Mouse (Mus musculus) adrenal gland, postnatal 36 days (tissue): Measurements from ENCODE around the gene Rictor. TPM values are rescaled to one million over a fixed set of nuclear protein-coding genes. Genes with fewer than 3 reads are reported as not detected.
"Not testable (repeated sequence)": the region's sequence is repeated elsewhere in the genome, so short reads cannot be mapped to it uniquely, and the experiment has no call there.

Experiments used
- DNase-seq, 2 experiments: peaks; one replicate each; pipeline ENCODE4 v3.0.0; 2021; ENCODE audit warnings: mixed read lengths in 1 of 2
- total RNA-seq, 2 experiments: library from RNA; stranded (reverse); gene quantifications; 2 replicates each; pipeline ENCODE4 v1.2.3; 2021

The Rictor gene
- total RNA-seq, 2 experiments from 2014 or later, result 25.6 to 25.7 TPM

GRCm38 (mm10) chr15:6733076-6733475, 24.9 kb downstream of the Rictor start:
- DNase-seq, result peak; percentile 11

- no peak for DNase-seq
Observed at GRCm38 (mm10) chr15:6739180-6739579, 31.0 kb downstream of the Rictor start.

GRCm38 (mm10) chr15:6742337-6743025, 34.3 kb downstream of the Rictor start:
- peak; percentile 58 to 65 for DNase-seq

- DNase-seq, result no peak
Observed at GRCm38 (mm10) chr15:6743723-6744122, 35.5 kb downstream of the Rictor start.

- not testable (repeated sequence) for DNase-seq
Observed at GRCm38 (mm10) chr15:6746301-6746983, 38.3 kb downstream of the Rictor start.

DNA sequence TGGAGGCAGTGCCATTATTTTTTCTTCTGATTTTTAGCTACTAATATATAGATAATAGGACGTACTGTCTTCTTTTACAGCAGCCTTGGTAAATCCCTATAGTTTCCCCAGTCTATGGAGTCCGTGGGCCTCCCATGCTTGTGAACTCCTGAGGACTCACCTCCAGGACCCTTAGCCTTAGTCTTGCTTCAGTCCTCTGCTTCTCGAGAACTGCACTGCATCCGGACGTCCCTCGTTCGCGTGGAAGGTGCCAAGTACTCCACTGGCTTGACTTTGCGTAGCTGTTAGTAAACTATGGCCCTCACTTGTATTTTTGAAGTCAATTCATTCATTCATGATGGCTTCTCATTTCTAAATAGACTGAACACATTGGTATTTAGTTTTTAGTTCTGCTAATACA, 38.8 kb downstream of the Rictor start:
- no peak for DNase-seq

DNA sequence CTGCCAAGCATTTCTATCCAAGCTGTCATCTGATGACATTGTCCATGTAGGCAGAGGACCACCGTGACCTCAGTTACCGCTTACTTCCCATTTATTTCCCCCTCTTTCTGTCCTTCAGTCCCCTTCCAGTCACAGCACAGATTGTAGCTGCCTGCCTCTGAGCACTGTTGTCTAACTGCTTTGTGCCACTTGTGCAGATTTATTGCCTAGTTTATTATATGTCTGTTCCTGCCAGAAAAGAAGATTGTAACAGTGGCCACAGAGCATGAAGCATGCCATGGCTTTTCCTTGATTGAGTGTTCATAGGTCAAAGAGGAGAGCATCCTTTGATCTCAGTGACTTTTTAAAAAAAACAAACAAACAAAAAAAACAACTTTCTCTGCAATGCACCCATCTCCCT, 46.2 kb downstream of the Rictor start:
- DNase-seq, result no peak

DNA sequence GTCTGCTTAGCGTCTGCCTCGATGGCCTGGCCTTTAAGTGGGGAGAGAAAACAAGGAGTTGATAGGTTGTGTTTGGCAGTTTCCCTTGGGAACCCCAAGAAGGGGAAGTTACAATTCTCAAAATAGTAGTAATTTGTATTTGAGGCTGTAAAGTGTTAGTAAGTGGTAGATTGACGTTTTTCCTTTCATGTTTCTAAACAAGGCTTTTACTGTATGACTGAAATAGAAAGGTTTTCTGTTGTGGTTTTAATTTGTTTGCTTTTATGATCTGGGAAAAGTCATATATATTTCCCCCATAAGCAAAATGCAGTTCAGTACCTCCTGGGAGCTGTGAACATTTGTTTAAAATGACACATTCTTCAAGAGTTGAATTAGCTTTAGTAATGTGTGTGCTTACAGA, 64.1 kb downstream of the Rictor start:
- DNase-seq, result no peak

GRCm38 (mm10) chr15:6786212-6786611, 78.0 kb downstream of the Rictor start:
- DNase-seq, result no peak

DNA sequence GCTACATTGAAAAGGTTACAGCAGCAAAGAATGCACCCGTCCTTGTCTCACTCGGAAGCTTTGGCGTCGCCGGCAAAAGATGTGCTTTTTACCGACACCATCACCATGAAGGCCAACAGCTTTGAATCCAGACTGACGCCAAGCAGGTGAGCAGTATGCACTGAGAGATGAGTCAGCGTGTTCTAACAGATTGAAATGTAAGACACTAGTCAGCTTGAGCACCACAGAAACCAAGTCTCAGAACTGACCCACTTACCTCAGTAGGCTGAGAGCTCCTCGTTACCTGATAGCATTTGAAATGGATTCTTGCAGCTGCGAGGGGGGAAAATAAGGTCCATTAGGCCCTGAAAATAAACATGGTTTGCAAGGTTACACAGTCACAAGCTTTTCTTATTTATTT, 79.1 kb downstream of the Rictor start:
- DNase-seq, result no peak

DNA sequence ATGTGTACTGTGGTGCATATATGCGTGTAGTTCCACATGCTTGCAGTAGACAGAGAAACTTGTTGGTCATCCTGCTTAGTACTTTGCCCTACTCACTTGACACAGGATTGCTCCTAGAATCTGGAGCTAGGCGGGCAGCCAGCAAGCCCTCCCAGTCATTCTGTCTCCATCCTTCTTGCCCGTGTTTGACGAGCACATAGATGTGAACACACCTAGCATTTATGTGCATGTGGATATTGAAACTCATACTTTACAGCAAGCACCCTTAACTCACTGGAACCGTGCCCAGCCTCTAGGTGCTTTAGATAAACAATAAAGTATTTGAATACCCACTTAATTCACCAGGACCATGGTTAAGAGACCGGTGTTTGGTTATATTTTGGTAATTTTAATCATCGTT, 81.8 kb downstream of the Rictor start:
- no peak for DNase-seq

- DNase-seq, result no peak
Observed at GRCm38 (mm10) chr15:6791648-6792047, 83.5 kb downstream of the Rictor start.

- DNase-seq, result no peak
Observed at GRCm38 (mm10) chr15:6792846-6793245, 84.7 kb downstream of the Rictor start.

- not testable (repeated sequence) for DNase-seq
Observed at GRCm38 (mm10) chr15:6801212-6801611, 93.0 kb downstream of the Rictor start.

DNA sequence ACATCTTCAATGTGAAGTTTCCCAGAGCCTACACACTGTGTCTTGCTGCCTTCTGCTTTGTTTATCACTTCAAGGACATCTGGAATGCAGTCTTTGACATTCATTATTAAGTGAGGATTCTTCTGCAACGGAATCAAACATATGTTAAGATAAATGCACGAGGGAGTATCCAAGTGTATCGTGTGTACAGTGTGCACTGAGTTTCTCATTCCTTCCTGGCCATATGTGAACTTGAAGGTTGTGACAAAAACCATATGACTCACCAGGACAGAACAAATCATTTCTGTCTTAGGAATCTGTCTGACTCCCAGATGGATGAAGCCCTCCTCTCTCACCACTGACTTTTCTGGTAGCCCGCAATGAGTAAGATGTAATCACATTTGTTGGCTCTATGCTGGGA, 107.6 kb downstream of the Rictor start:
- DNase-seq, result peak in 1 of 2 experiments; percentile 8

- peak in 1 of 2 experiments; percentile 17 for DNase-seq
Observed at GRCm38 (mm10) chr15:6840199-6840598, 132.0 kb downstream of the Rictor start.

DNA sequence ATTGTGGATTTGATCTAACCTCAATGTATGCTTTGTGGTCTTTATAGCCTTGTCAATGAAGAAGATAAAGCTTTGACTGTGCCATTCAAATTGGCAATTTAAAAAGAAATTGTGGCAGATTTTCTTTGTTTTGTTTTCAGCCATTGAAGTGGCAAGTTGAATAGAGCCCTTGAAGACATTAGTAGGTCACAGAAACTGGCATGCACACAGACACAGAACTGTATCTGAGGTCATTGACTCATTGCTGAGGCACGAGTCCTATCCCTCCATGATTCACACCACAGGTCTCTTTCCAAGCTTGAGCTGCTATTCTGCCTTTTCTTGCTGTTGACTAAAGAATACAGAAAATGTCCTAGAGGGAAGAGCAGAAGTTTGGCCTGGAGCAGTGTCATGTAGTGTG, 141.7 kb downstream of the Rictor start:
- peak; percentile 45 to 54 for DNase-seq

Other genes with a start within 250 kb of the Rictor start
- 10 to 100 TPM; 22.9 to 27.0 TPM for gene Fyb, start 185.5 kb upstream of the Rictor start, total RNA-seq
- gene Osmr, start 166.6 kb downstream of the Rictor start, total RNA-seq, result 10 to 100 TPM in 1 of 2 experiments, 1 to 10 TPM in 1; 5.5 to 14.0 TPM